In the genomic region with DNA sequence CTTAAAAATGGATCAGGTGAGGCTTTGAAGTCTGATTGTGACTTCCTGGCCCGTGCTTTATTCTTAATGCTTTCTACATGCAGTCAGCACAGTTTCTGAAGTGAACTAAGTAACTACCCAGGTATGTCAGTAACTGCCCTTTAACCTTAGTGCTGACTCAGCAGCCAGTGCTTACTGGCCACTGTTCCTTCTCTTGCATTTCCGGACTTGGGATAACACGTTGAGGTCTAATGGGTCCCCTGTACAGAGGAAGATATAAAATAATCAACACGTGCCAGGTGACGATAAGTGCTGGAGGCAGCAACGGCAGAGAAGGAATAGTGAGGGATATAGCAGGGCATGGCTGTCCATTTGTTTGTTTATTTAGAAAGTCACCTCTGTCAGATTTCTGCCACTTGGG, we compare ENCODE assay signal across 16 mouse cellular contexts.
DNase-seq lines count a peak whose midpoint lies in the region; ATAC-seq and TF ChIP-seq lines count a peak whose summit lies in the region.
"Had no signal": no experiment of that assay in that cellular context is flagged by ENCODE, and none has a peak within 500 bp of the region (broad histone marks: within the 10 kb centered on the region; RNA-seq: fewer than 3 reads in every experiment).

No protein-coding gene starts in this region.

- peaks cover 86% of the 10 kb centered on the region for H3K4me1 ChIP-seq in neural tube, embryonic 13.5 days (replicated peaks)
- peaks cover 63% of the 10 kb centered on the region for H3K4me1 ChIP-seq in neural tube, embryonic 15.5 days
- peaks cover 23% of the 10 kb centered on the region for H3K4me1 ChIP-seq in kidney, postnatal 0 days (replicated peaks; ENCODE audit: insufficient read depth, low read length)
- peaks cover 27% of the 10 kb centered on the region for H3K4me1 ChIP-seq in liver, embryonic 13.5 days (replicated peaks)

- no peak overlapping the region for H3K9ac ChIP-seq in neural tube, embryonic 13.5 days
- H3K9ac ChIP-seq in neural tube, embryonic 15.5 days (replicated peaks), result no peak overlapping the region
- H3K9ac ChIP-seq in kidney, postnatal 0 days (ENCODE audit: low read depth, low read length), result no peak overlapping the region
- no peak overlapping the region for H3K9ac ChIP-seq in liver, embryonic 13.5 days
- H3K9ac ChIP-seq: hindbrain, embryonic 15.5 days; midbrain, embryonic 13.5 days had no signal

- H3K4me2 ChIP-seq in neural tube, embryonic 13.5 days, result no peak overlapping the region
- no peak overlapping the region for H3K4me2 ChIP-seq in neural tube, embryonic 15.5 days
- no peak overlapping the region for H3K4me2 ChIP-seq in kidney, postnatal 0 days (ENCODE audit: low read length)
- no peak overlapping the region for H3K4me2 ChIP-seq in liver, embryonic 13.5 days
- H3K4me2 ChIP-seq: hindbrain, embryonic 15.5 days; midbrain, embryonic 13.5 days had no signal

- no peak for TF ChIP-seq CTCF in kidney, postnatal 0 days (IDR thresholded peaks at IDR 0.05; ENCODE audit: low read depth)

- ATAC-seq in neural tube, embryonic 13.5 days (ENCODE audit: low read depth), result no peak
- no peak for ATAC-seq in neural tube, embryonic 15.5 days (ENCODE audit: low FRiP score)
- peak; percentile 55 for ATAC-seq in kidney, postnatal 0 days (replicated peaks; ENCODE audit: low FRiP score, low read depth)
- ATAC-seq in liver, embryonic 13.5 days (ENCODE audit: low read depth), result peak; percentile 83
- ATAC-seq in CD4-positive, CD25-positive, alpha-beta regulatory T cell, adult 4 months, result no peak
- ATAC-seq: forebrain, embryonic 16.5 days; midbrain, embryonic 13.5 days had no signal

- no peaks in the 10 kb centered on the region for H3K27me3 ChIP-seq in neural tube, embryonic 13.5 days
- H3K27me3 ChIP-seq in neural tube, embryonic 15.5 days (replicated peaks), result no peaks in the 10 kb centered on the region
- H3K27me3 ChIP-seq in kidney, postnatal 0 days (ENCODE audit: insufficient read depth, low read length), result no peaks in the 10 kb centered on the region
- no peaks in the 10 kb centered on the region for H3K27me3 ChIP-seq in liver, embryonic 13.5 days
- H3K27me3 ChIP-seq: hindbrain, embryonic 15.5 days; midbrain, embryonic 13.5 days had no signal

- no peaks in the 10 kb centered on the region for H3K9me3 ChIP-seq in neural tube, embryonic 13.5 days
- H3K9me3 ChIP-seq in neural tube, embryonic 15.5 days (replicated peaks), result no peaks in the 10 kb centered on the region
- no peaks in the 10 kb centered on the region for H3K9me3 ChIP-seq in kidney, postnatal 0 days (replicated peaks; ENCODE audit: low read length)
- H3K9me3 ChIP-seq in liver, embryonic 13.5 days (replicated peaks), result no peaks in the 10 kb centered on the region
- H3K9me3 ChIP-seq: heart, embryonic 10.5 days; hindbrain, embryonic 15.5 days; midbrain, embryonic 13.5 days had no signal

- no peak for DNase-seq in kidney, postnatal 0 days (ENCODE audit: low spot score)
- peak; percentile 37 for DNase-seq in liver, embryonic 13.5 days
- DNase-seq in frontal cortex, postnatal 10 days (ENCODE audit: low spot score in 2 of 2), result no peak
- DNase-seq in thymus, postnatal 36 days, result no peak
- DNase-seq: adrenal gland, postnatal 25 days; cerebellum, postnatal 14 days; layer of hippocampus, postnatal 36 days; lung, postnatal 36 days had no signal

- 84% methylated on average over 6 of the region's 6 CpGs for WGBS in neural tube, embryonic 13.5 days
- WGBS in neural tube, embryonic 15.5 days, result 82% methylated on average over 6 of the region's 6 CpGs
- 58% methylated on average over 6 of the region's 6 CpGs for whole genome bisulfite sequencing in kidney, postnatal 0 days
- WGBS in liver, embryonic 13.5 days (ENCODE audit: insufficient replicate concordance), result 52% methylated on average over 6 of the region's 6 CpGs

- no peaks in the 10 kb centered on the region for H3K36me3 ChIP-seq in neural tube, embryonic 13.5 days
- no peaks in the 10 kb centered on the region for H3K36me3 ChIP-seq in neural tube, embryonic 15.5 days
- H3K36me3 ChIP-seq in kidney, postnatal 0 days (ENCODE audit: insufficient read depth, low read length), result no peaks in the 10 kb centered on the region
- H3K36me3 ChIP-seq in liver, embryonic 13.5 days, result peaks cover 1% of the 10 kb centered on the region; the same call in 1 of the 2 replicates
- H3K36me3 ChIP-seq: hindbrain, embryonic 15.5 days; midbrain, embryonic 13.5 days had no signal

- H3K27ac ChIP-seq in neural tube, embryonic 13.5 days (replicated peaks), result peak overlapping the region; percentile 35; the same call in 1 of the 2 replicates
- no peak overlapping the region for H3K27ac ChIP-seq in neural tube, embryonic 15.5 days (replicated peaks)
- H3K27ac ChIP-seq in kidney, postnatal 0 days, result no peak overlapping the region
- H3K27ac ChIP-seq in liver, embryonic 13.5 days, result no peak overlapping the region
- H3K27ac ChIP-seq: heart, embryonic 10.5 days; hindbrain, embryonic 15.5 days; midbrain, embryonic 13.5 days had no signal

- no peak overlapping the region for H3K4me3 ChIP-seq in neural tube, embryonic 13.5 days
- H3K4me3 ChIP-seq in neural tube, embryonic 15.5 days (replicated peaks), result no peak overlapping the region
- H3K4me3 ChIP-seq in kidney, postnatal 0 days (replicated peaks; ENCODE audit: low read depth, low read length), result no peak overlapping the region
- no peak overlapping the region for H3K4me3 ChIP-seq in liver, embryonic 13.5 days (replicated peaks)
- H3K4me3 ChIP-seq: heart, embryonic 10.5 days; hindbrain, embryonic 15.5 days; midbrain, embryonic 13.5 days; myocyte had no signal

Comparison
In these comparisons a context has a peak if more than half of its experiments do, and no peak if none do; other contexts are left out.
1. ATAC-seq: peak in kidney, postnatal 0 days (single experiment) and liver, embryonic 13.5 days (single experiment); none in neural tube, embryonic 13.5 days (single experiment), neural tube, embryonic 15.5 days (single experiment) and CD4-positive, CD25-positive, alpha-beta regulatory T cell, adult 4 months (single experiment).